Mouse (Mus musculus): ENCODE measurements around the gene Tecpr1.
A peak's percentile ranks its signal among the peaks of the same experiment; 100 is the strongest.

DNA sequence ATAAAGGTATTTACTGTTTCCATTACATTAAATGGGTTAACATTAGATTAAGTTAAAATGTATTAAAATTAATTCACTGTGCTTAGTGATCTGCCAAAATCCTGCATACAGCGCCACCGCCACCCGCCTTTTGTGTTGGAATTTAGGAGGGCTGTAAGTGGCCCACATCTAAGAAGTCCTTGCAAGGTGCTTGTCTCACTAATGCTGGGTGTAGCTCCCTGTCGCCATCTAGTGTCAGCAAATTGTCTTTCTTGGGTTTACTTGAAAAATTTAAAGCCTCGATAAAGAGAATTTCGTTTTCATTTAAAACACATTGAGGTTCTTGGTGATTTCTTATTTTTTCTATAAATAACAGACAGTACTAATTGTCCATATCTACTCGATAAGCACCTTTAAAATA, 68.9 kb downstream of the Tecpr1 start:
- TF ChIP-seq CTCF (IDR thresholded peaks at IDR 0.05; ENCODE audit: low read depth) (peak; percentile 83), EP300 (IDR thresholded peaks at IDR 0.05; ENCODE audit: low read depth) (no peak)
